Mouse (Mus musculus) liver, adult 2 months (tissue): ENCODE data around the gene Gm20696.

Experiments
- CTCF ChIP-seq: fragments of 200-500 bp; IDR thresholded peaks from 2 replicates; pipeline ENCODE4 v1.5.1; 2011; ENCODE audit warnings: low read depth, low read length, control low read depth
- POLR2A ChIP-seq: fragments of 200-500 bp; IDR thresholded peaks from 2 replicates; pipeline ENCODE4 v1.6.1; 2011; ENCODE audit warnings: low read length, control low read depth; ENCODE audit not compliant: insufficient read depth; ENCODE audit errors: extremely low read depth

GRCm38 (mm10) chr6:99447447-99447846 is 219.2 kb downstream of the Gm20696 start:
- TF ChIP-seq CTCF (no peak), POLR2A (no peak)
